Mouse (Mus musculus) granulocyte monocyte progenitor cell, adult 5-6 weeks (primary cell): ENCODE results near the gene Nacad. TPM values are rescaled to one million over a fixed set of nuclear protein-coding genes. Genes with fewer than 3 reads are reported as not detected.

ENCODE experiments used
- total RNA-seq, 2 experiments: library from RNA; stranded (forward) in 1 of 2; stranded (reverse) in 1 of 2; fragments of 200-712, 200-1000 nt in 1 of 2; fragments of >200 nt in 1 of 2; fragmentation: Nextera tagmentation in 1 of 2; gene quantifications; 2 replicates each; pipeline ENCODE4 v1.2.3; 2014 to 2017

Nacad gene
- total RNA-seq, 2 experiments from 2014 or later = not detected

Other genes with a start within 250 kb of the Nacad start
- 39.9 and 62.9 TPM in 2 replicates for gene Zmiz2, start 217.0 kb downstream of the Nacad start, total RNA-seq (2014; fragmentation: Nextera tagmentation)
- 6.1 and 10.6 TPM in 2 replicates for gene Zmiz2, start 217.0 kb downstream of the Nacad start, total RNA-seq (2017)
- 4,322 and 4,754 TPM in 2 replicates for gene Ppia, start 190.6 kb downstream of the Nacad start, total RNA-seq (2014; fragmentation: Nextera tagmentation)
- 1,769 and 2,269 TPM in 2 replicates for gene Ppia, start 190.6 kb downstream of the Nacad start, total RNA-seq (2017)
- gene H2afv, start 161.6 kb downstream of the Nacad start, total RNA-seq (2014; fragmentation: Nextera tagmentation) = 152 and 264 TPM in 2 replicates
- 119 and 143 TPM in 2 replicates for gene H2afv, start 161.6 kb downstream of the Nacad start, total RNA-seq (2017)
- gene Purb, start 130.1 kb downstream of the Nacad start, total RNA-seq (2014; fragmentation: Nextera tagmentation) = 29.3 and 36.4 TPM in 2 replicates
- 35.7 and 43.4 TPM in 2 replicates for gene Purb, start 130.1 kb downstream of the Nacad start, total RNA-seq (2017)
- 84.4 and 96.4 TPM in 2 replicates for gene Myo1g, start 85.1 kb downstream of the Nacad start, total RNA-seq (2014; fragmentation: Nextera tagmentation)
- gene Myo1g, start 85.1 kb downstream of the Nacad start, total RNA-seq (2017) = 47.8 and 57.4 TPM in 2 replicates
- 39.8 and 56.0 TPM in 2 replicates for gene Ccm2, start 59.2 kb downstream of the Nacad start, total RNA-seq (2014; fragmentation: Nextera tagmentation)
- gene Ccm2, start 59.2 kb downstream of the Nacad start, total RNA-seq (2017) = 39.8 and 55.5 TPM in 2 replicates
- gene Tbrg4, start 20.0 kb upstream of the Nacad start, total RNA-seq (2014; fragmentation: Nextera tagmentation) = 98.2 and 101 TPM in 2 replicates
- 35.0 and 39.1 TPM in 2 replicates for gene Tbrg4, start 20.0 kb upstream of the Nacad start, total RNA-seq (2017)
- not detected in 2 replicates for gene Wap, start 32.6 kb upstream of the Nacad start, total RNA-seq (2014; fragmentation: Nextera tagmentation)
- gene Wap, start 32.6 kb upstream of the Nacad start, total RNA-seq (2017) = not detected in 2 replicates
- gene Ramp3, start 52.5 kb upstream of the Nacad start, total RNA-seq (2014; fragmentation: Nextera tagmentation) = not detected in 2 replicates
- gene Ramp3, start 52.5 kb upstream of the Nacad start, total RNA-seq (2017) = not detected in 2 replicates
- gene Gm11983, start 231.6 kb upstream of the Nacad start, total RNA-seq (2014; fragmentation: Nextera tagmentation) = not detected in 2 replicates
- not detected in 2 replicates for gene Gm11983, start 231.6 kb upstream of the Nacad start, total RNA-seq (2017)